Comparison of ENCODE assay signal across 8 mouse cellular contexts in the genomic region with DNA sequence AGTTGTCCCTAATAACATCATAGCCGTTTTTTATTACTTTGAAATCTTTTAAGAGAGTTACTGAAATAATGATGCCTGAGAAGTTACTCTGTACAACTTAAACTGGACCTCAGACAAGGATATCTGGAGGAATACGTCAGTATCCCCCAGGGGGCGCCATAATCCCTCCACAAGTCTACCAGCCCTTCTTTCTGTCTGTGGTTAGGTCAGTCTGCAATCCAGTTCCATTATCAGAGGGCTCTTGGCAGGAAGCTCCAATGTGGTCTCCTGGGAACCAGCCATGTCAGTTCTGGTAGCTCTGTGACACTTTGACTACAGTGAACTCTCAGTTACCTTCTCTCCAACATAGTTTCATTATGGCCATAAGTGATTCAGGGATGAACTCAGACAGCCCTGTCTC.
DNase-seq lines count a peak whose midpoint lies in the region; ATAC-seq lines count a peak whose summit lies in the region.

No protein-coding gene starts in this region.

- WGBS in heart, embryonic 11.5 days (ENCODE audit: insufficient replicate concordance) = 12% methylated on average over 3 of the region's 3 CpGs

- ATAC-seq in heart, embryonic 11.5 days (replicated peaks; ENCODE audit: insufficient number of reproducible peaks, low FRiP score, low TSS enrichment) = no peak

- no peak overlapping the region for H3K9ac ChIP-seq in heart, embryonic 11.5 days (ENCODE audit: low read depth, low read length)

- no peaks in the 10 kb centered on the region for H3K27me3 ChIP-seq in heart, embryonic 11.5 days (ENCODE audit: control insufficient read depth, insufficient read depth, low read length)

- H3K27ac ChIP-seq in heart, embryonic 11.5 days (ENCODE audit: low read depth, low read length) = no peak overlapping the region

- no peaks in the 10 kb centered on the region for H3K4me1 ChIP-seq in heart, embryonic 11.5 days (ENCODE audit: control insufficient read depth, insufficient read depth, low read length)

- H3K4me2 ChIP-seq in heart, embryonic 11.5 days = no peak overlapping the region

- no peaks in the 10 kb centered on the region for H3K36me3 ChIP-seq in heart, embryonic 11.5 days (ENCODE audit: control insufficient read depth, insufficient read depth, low read length)

- peak; percentile 95 for DNase-seq in heart, adult 11 months
- peak; percentile 43 for DNase-seq in ES-CJ7 (ENCODE audit: low read depth, low spot score)
- DNase-seq in c-Kit-positive CD71-positive TER-119-positive erythroid progenitor cells, embryonic 14.5 days (ENCODE audit: low spot score) = peak; percentile 17
- peak; percentile 21 to 63 for DNase-seq in heart, adult 9 months (ENCODE audit: low spot score in 2 of 2)
- peak; percentile 11 to 44 for DNase-seq in left cerebral cortex, adult 18-20 months (ENCODE audit: low spot score in 2 of 2)
- peak; percentile 54 to 66 for DNase-seq in natural killer cell, adult 2 months (ENCODE audit: low spot score in 2 of 2)
- DNase-seq in thymus, postnatal 14 days = peak; percentile 75

- H3K4me3 ChIP-seq in heart, embryonic 11.5 days (ENCODE audit: low read depth, low read length) = no peak overlapping the region

- H3K9me3 ChIP-seq in heart, embryonic 11.5 days (replicated peaks; ENCODE audit: control insufficient read depth, low read length) = no peaks in the 10 kb centered on the region

Comparison
In these comparisons a context has a peak if more than half of its experiments do, and no peak if none do; other contexts are left out.
1. DNase-seq: peak in every context shown above with its lines; median percentile 95 in heart, adult 11 months; 75 in thymus, postnatal 14 days; 60 in natural killer cell, adult 2 months; 43 in ES-CJ7; 42 in heart, adult 9 months; 28 in left cerebral cortex, adult 18-20 months; 17 in c-Kit-positive CD71-positive TER-119-positive erythroid progenitor cells, embryonic 14.5 days.